Mouse (Mus musculus) kidney, postnatal 0 days (tissue): ENCODE data around the gene Usp47. TPM values are rescaled to one million over a fixed set of nuclear protein-coding genes. Genes with fewer than 3 reads are reported as not detected.

ENCODE experiments used
- ATAC-seq: fragments of 200-750 bp; cut with Nextera tagmentation; replicated peaks from 2 replicates; pipeline ENCODE4 v1.8.0; 2017; ENCODE audit warnings: low read depth, moderate number of reproducible peaks, moderate TSS enrichment, moderate library complexity; ENCODE audit not compliant: low FRiP score
- DNase-seq: peaks from one replicate; pipeline ENCODE4 v3.0.0-alpha.2; 2016; ENCODE audit warnings: low spot score
- H3K27ac ChIP-seq: fragments of 300-500 bp; sonication (generic); 2 replicates; pipeline ENCODE4 v1.5.1; 2014; ENCODE audit warnings: mild to moderate bottlenecking
- H3K27me3 ChIP-seq: fragments of 300-500 bp; sonication (generic); 2 replicates; pipeline ENCODE4 v1.6.1; 2014; ENCODE audit warnings: low read length, mixed read lengths; ENCODE audit not compliant: insufficient read depth
- H3K36me3 ChIP-seq: fragments of 300-500 bp; sonication (generic); 2 replicates; pipeline ENCODE4 v1.6.1; 2014; ENCODE audit warnings: low read length, mixed read lengths; ENCODE audit not compliant: insufficient read depth
- H3K4me1 ChIP-seq: fragments of 300-500 bp; sonication (generic); replicated peaks from 2 replicates; pipeline ENCODE4 v1.6.1; 2014; ENCODE audit warnings: antibody characterized with exemption, low read length, mixed read lengths; ENCODE audit not compliant: insufficient read depth
- H3K4me2 ChIP-seq: fragments of 300-500 bp; sonication (generic); 2 replicates; pipeline ENCODE4 v1.6.1; 2014; ENCODE audit warnings: mild to moderate bottlenecking, low read length, moderate library complexity, mixed read lengths
- H3K4me3 ChIP-seq: fragments of 300-500 bp; sonication (generic); replicated peaks from 2 replicates; pipeline ENCODE4 v1.5.1; 2014; ENCODE audit warnings: low read depth, low read length
- H3K9ac ChIP-seq: fragments of 300-500 bp; sonication (generic); 2 replicates; pipeline ENCODE4 v1.6.1; 2014; ENCODE audit warnings: low read depth, low read length
- H3K9me3 ChIP-seq: fragments of 300-500 bp; sonication (generic); replicated peaks from 2 replicates; pipeline ENCODE4 v1.6.1; 2016; ENCODE audit warnings: low read length, inconsistent platforms, mixed read lengths
- CTCF ChIP-seq: IDR thresholded peaks from 2 replicates; pipeline ENCODE4 v1.5.1; 2016; ENCODE audit warnings: antibody characterized with exemption, low read depth, mild to moderate bottlenecking, moderate library complexity
- WGBS: fragments of 180-500 bp; shearing (Covaris S2); extraction: QIAGEN DNeasy Blood & Tissue Kit; methylation state at CpG from one replicate; pipeline ENCODE4 v1.1.7; 2014; 5-methylcytosine and 5-hydroxymethylcytosine counted together
- polyA plus RNA-seq: library from polyadenylated mRNA; unstranded; fragments of >200 nt; fragmentation: Nextera tagmentation; extraction: Ambion mirVana; gene quantifications from 2 replicates; pipeline ENCODE4 v1.2.1, GENCODE M21; 2015

Usp47 gene
- polyA plus RNA-seq, 1 experiment from 2014 or later = 37.3 TPM

DNA sequence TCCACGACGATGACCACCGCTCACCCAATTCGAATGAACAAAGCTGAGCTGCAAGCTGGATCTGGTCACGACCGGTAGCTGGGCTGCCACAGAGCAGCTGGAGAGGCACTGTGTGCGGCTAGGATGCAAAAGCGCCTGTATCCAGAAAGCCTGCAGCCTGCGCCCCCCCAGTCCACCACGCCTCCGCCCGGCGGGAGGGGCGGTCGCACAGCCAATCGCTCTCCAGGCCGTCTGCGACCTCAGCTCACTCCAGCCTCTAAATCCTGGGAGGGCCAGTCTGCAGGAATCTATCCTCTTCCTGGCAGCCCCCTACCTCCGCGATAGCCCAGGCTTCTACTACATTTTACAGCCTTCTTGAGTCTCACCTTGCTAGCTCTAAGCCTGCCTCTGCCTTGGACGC, 135.6 kb downstream of the Usp47 start, which contains the start of gene Dkk3:
Gene Dkk3, minus strand, starts transcription at position 116 of the 400 bp plus-strand sequence.
- peak within 1 kb of the TSS; percentile 58 for H3K9ac ChIP-seq
- peak; percentile 38; the same call in 1 of the 2 replicates for ATAC-seq
- H3K27ac ChIP-seq = peak within 1 kb of the TSS; percentile 60; the same call in 1 of the 2 replicates
- no peaks in the 10 kb centered on the region for H3K27me3 ChIP-seq
- peak within 1 kb of the TSS; percentile 48 for H3K4me3 ChIP-seq
- no peak for TF ChIP-seq CTCF
- H3K4me2 ChIP-seq = peak within 1 kb of the TSS; percentile 66
- no peaks in the 10 kb centered on the region for H3K9me3 ChIP-seq
- peaks cover 13% of the 10 kb centered on the region for H3K4me1 ChIP-seq
- no peaks in the 10 kb centered on the region for H3K36me3 ChIP-seq
- DNase-seq = peak; percentile 74
- WGBS = 5% methylated on average over 21 of the region's 21 CpGs

DNA sequence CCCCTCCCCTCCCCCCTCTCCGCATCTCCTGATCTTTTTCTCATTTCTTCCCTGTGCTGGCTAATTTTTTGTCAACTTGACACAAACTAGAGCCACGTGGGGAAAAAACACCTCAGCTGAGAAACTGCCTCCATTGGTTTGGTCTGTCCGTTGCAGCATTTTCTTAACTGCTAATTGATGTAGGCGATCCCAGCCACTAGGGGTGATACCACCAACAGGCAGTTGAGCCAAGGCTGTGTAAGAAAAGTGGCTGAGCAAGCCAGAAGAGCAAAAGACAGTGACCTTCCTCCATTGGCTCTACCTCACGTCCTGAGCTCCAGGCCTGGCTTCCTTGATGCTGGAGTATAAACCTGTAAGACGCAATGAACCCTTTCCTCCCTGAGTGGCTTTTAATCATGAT, 136.5 kb downstream of the Usp47 start:
- no peak for ATAC-seq
- no peaks in the 10 kb centered on the region for H3K36me3 ChIP-seq
- no peak overlapping the region for H3K4me2 ChIP-seq
- peaks cover 8% of the 10 kb centered on the region; the same call in 1 of the 2 replicates for H3K4me1 ChIP-seq
- no peak overlapping the region for H3K27ac ChIP-seq
- peak; percentile 51 for TF ChIP-seq CTCF
- H3K9ac ChIP-seq = no peak overlapping the region
- no peak for DNase-seq
- no peaks in the 10 kb centered on the region for H3K9me3 ChIP-seq
- no peaks in the 10 kb centered on the region for H3K27me3 ChIP-seq
- H3K4me3 ChIP-seq = no peak overlapping the region
- 43% methylated on average over 5 of the region's 6 CpGs for WGBS

Other genes with a start within 250 kb of the Usp47 start
- 52.1 and 53.3 TPM in 2 replicates for gene Galnt18, start 243.5 kb upstream of the Usp47 start, polyA plus RNA-seq
- gene Dkk3, start 135.6 kb downstream of the Usp47 start, polyA plus RNA-seq = 23.8 and 26.5 TPM in 2 replicates
- 5.1 and 5.7 TPM in 2 replicates for gene Mical2, start 202.4 kb downstream of the Usp47 start, polyA plus RNA-seq